Mouse (Mus musculus) heart, adult 8-10 months (tissue): Measurements from ENCODE around the gene Gm6657. TPM values are rescaled to one million over a fixed set of nuclear protein-coding genes. Genes with fewer than 3 reads are reported as not detected.
A peak's percentile ranks its signal among the peaks of the same experiment; 100 is the strongest.

Source experiments
- DNase-seq: peaks from one replicate; pipeline ENCODE4 v3.0.0; 2022; ENCODE audit warnings: low spot score
- total RNA-seq, 4 experiments: library from RNA; stranded (reverse); gene quantifications; 2 replicates each; pipeline ENCODE4 v1.2.4; 2022

Gm6657 gene
- total RNA-seq: not detected

DNA sequence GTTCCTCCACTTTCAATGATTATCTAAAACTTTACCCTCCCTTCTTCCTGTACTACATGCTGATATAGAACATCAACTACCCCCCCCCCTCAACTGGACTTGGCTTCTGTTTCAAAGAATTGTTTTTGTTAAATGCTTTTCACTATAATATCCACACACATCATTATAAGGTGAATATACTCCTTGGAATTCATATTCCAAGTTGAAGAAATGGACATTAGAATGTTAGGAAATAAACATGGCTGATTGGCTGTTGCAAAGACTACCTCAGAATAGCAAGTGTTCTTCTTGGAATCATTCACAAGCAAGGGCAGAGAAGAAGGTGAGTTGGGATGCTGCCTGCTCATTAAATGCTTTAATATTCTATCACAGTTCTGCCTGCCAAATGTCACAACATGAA, at the start of gene Gm6657:
Gm6657 (plus strand) TSS at position 301 of the 400 bp plus-strand sequence.
- no peak for DNase-seq

DNA sequence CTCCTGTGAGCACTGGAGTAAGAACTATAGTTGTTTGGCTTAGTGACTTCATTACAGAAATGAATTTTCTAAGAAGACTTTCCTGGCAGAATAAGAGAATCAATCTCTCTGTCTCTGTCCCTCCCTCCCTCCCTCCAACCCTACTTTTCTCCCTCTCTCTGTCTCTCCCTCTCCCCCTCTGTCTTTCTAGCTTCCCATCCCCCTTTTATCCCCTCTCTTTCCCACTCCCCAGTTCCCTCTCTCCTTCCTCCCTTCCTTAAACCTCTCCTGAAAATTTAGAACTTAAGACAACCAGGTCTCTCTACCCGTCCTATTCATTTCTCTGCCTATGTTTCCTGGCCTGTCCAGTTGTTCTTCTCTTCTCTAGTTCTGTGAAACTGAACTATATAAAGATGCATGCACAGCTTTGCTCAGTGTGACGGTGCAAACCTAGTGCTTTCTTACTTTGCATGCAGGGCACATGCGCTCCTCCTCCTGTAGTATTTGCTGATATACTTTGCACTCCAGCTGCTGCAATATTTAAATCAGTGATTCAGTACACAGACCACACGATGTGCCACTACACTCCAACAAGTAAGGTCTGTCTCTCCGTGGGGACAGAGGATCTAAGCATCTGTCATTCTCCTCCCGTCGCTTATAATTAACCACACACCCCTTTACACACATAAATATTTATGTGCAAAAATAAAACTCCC, 40.6 kb upstream of the Gm6657 start:
- no peak for DNase-seq

DNA sequence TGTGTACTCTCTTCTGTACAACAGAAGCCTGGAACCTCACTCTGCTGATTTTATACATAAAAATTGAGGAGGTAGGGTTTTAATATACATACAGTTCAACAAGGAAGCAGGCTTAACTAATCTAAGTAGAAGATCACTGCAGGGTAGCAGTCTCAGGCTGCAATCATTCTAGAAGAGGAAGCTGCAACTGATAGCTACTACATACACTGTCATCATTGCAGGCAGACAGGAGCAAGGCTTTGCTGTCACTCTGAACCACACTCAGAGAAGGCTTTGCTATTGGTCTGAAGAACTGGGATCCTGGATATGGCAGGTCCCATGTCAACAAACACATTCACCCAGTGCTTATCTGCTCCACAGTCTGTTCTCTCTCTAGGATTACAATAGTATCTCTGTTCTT, 23.9 kb upstream of the Gm6657 start:
- no peak for DNase-seq

GRCm38 (mm10) chr12:78173945-78174344, 20.1 kb upstream of the Gm6657 start:
- DNase-seq: no peak

- no peak for DNase-seq
These were observed 19.4 kb upstream of the Gm6657 start for GRCm38 (mm10) chr12:78174671-78175070.

DNA sequence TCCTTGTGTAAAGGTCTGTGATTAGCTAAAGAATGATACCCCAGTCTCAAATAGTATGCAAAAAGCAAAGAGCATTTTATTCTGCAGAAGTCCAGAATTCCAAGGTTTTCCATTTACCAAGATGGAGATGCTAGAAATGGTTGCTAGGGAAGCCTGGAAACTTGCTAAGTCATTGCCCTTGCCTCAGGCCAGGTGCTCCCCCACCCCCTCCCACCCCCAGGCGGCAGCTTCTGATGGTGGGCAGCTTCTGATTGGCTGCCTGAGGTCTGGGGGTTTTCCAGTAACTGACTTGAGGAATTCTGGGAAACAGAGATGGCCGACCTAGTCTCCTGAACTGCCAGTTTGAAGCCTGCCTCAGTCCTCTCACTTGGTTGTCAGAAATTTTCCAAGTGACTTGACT, 12.6 kb upstream of the Gm6657 start:
- no peak for DNase-seq

DNA sequence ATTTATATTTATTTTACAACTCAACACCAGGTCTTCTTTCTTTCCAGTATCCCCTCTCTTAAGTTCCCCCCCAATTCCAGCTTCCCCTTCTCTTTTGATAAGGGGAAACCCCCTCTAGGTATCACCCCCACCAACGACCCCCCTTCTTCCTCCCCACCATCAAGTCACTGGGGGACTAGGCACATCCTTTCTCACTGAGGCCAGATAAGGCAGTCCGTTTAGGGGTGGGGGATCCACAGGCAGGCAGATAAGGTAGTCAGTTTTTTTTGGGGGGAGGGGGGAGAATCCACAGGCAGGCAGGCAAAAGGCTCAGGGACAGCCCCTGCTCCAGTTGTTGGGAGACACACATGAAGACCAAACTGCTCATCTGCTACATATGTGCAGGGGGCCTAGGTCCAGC, 1.3 kb downstream of the Gm6657 start:
- DNase-seq: no peak

- DNase-seq: no peak
These were observed 9.6 kb downstream of the Gm6657 start for GRCm38 (mm10) chr12:78203646-78204045.

DNA sequence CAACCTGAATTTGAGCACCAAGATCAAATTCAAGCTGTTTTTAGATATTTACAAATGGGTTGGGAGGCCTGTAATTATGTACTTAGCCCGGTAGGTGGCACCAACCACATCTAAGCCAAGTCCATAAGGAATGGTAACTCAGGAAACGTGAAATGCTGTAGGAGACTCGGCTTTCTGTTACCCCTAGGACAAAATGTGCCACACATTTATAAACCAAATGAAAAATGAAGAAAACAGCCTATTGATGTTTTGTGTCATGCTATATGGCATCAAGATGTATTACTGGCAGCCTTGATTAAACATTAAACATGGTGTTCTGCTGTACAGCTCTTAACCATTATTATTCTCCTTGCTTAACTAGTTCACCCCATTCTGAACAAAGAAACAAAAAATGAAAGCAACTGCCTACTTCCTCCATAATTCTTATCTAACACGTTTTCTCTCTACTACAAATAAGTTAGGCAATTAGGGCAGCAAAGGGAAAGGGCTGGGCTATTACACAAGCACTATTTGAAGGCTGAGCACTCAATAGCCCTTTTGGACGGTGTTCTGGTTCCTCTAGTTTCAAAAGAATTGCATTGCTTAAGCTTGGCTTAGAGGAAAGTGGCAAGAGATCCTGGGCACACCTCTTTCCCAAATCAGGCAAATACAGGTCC, 12.0 kb downstream of the Gm6657 start:
- DNase-seq: peak; percentile 55

GRCm38 (mm10) chr12:78206571-78206960, 12.5 kb downstream of the Gm6657 start:
- DNase-seq: no peak

- no peak for DNase-seq
These were observed 15.8 kb downstream of the Gm6657 start for GRCm38 (mm10) chr12:78209856-78210255.

DNA sequence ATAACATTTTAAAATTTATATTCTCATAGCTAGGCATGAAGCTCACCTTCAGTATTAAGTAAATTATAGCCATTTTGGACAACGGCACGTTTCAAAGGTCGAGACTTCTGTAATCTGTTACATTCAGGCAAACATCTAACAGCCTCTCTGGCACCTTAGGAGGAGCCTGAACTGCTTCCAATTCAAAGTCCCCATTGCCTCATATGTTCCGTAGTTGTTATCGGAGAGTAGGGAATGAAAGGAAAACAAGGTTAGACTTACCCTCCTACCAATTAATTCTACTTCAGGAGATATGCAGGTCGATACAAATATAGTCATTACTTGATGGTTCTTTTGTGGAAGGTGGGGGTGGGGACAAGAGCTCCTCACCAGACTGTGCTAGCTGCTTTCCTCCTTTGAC, 21.4 kb downstream of the Gm6657 start:
- no peak for DNase-seq

DNA sequence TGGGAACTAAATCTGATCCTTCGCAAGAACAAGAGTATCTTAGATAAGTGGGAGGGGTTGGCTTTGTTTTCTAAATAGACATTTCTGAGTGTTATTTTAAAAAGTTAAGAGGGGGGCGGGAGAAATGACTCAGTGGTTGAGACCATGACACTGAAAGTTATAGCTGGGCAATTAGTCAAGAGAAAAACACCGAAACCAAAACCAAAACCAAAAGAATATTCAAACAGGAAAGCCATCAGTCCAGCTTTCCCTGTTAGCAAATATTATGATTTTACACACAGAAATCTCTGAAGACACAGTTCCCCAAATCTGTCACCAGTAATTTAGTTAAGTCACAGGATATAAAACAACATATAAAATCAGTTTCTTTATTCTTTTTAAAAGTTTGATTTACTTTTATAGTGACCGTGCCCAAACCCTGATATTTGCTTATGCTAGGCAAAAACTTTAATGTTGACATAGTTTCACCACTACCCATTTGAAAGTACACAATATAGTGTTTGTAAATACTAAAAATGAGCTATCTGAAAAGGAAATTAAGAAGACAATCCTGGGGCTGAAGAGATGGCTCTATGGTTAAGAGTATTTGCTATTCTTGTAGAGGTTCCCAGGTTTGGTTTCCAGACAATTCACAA, 25.3 kb downstream of the Gm6657 start:
- DNase-seq: peak; percentile 59

DNA sequence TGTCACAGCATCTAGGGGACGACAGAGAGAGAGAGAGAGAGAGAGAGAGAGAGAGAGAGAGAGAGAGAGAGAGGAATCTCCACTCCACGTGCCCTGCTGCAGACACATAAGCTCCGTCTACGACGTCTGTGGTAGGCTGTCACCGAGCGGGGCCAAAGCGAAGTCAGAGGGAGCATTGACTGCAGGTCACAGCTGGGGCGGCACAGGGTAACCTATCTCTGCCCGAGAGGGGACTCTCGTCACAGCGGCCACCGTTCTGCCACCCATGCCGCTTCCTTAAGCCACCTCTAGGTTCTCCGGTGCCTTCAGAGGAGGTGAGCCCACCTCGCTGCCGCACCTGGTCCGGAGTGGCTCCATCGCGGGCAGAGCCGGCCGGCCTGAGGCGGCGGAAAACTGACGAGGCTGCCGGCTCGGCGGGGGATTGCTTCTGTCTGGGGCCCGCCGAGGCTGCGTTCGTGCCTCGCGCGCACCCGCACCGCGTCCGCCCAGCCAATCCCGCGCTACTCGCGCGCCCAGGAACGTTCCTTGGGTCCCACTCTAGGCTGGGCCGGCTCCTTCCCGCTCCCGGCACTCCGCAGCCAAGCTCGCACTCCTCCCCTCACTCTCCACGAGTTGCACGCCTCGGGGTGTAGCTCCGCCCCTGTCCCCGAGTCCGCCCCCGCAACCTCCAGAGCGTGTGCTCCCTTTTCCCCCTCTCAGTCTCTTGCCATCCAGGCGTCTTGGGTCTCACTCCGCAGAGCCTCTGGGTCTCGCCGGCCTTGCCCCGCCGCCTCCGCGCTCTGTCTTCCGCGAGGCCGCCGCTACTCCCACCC, 31.9 kb downstream of the Gm6657 start, which contains the start of gene Gphn:
Gphn (plus strand) TSS at position 673 of the 812 bp plus-strand sequence.
- DNase-seq: peak; percentile 85

- peak; percentile 72 for DNase-seq
These were observed 32.5 kb downstream of the Gm6657 start for GRCm38 (mm10) chr12:78226519-78226875.

DNA sequence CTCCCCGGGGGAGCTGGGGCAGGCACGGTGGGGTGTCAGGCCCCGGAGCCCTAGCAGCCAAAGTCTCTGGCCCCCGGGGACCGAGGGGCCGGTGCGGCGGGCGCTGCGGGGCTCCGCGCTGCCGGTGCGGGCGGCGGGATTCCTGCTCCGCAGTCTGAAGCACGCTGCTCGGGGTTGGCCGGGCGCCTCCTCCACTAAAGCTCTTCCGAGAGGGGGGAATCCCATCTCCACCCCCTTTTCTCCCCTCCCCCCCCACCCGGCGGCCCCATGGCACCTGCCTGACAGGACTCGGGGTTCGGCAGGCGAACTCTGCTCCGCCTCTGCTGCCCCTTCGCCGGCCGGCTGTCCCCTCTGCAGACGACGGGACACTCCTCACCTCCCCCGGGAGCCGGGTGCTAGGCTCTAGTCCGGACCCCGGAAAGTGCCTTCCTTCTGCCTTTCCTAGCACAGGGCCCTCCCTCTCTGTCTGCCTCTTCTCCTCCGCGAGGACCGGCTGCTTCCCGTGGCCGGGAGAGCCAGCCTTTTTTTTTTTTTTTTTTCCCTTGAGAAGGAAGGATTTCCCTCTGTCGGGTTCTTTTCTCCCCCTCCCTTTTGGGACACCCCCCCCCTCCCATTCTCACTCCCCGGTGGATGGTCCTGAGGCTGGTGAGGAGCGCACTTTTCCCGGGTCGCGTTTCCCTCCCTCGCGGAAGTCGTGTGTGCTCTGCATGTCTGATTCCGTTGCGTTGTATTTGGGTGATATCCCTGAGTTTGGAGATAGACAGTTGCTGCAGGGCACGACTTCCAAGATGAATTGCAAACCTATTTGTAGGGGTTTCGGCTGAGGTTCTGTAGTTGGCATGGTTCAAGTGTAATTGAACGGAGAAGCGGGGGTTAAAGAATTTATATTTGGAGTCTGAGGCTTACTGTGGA, 33.2 kb downstream of the Gm6657 start:
- DNase-seq: peak; percentile 49

DNA sequence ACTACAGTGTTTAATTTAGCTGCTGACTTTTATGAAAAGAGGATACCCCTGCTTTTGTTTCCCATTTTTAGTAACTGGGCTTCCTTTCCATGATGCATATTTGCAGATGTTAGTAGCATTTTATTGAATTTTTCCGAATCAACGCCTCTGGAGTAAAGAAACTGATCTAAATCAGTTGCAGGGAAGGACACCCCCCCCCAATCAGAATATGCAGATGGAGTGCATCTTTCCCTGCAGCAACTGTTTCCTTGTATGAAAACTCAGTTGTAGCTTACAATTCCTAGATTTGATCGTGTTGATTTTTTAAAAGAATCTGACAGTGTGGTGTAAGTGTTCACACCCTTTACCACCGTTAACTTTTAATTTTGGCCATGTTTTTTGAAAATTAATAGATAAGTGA, 34.1 kb downstream of the Gm6657 start:
- DNase-seq: no peak

GRCm38 (mm10) chr12:78232560-78232959, 38.5 kb downstream of the Gm6657 start:
- no peak for DNase-seq

GRCm38 (mm10) chr12:78248366-78248765, 54.3 kb downstream of the Gm6657 start:
- no peak for DNase-seq

GRCm38 (mm10) chr12:78249151-78249550, 55.1 kb downstream of the Gm6657 start:
- peak; percentile 44 for DNase-seq
